9 mouse cellular contexts compared by ENCODE assay signal in genomic region chr1:107589691-107590470, GRCm38 (mm10). TPM values are rescaled to one million over a fixed set of nuclear protein-coding genes. Genes with fewer than 3 reads are reported as not detected.
A peak's percentile ranks its signal among the peaks of the same experiment; 100 is the strongest.
DNase-seq lines count a peak whose midpoint lies in the region; ATAC-seq and TF ChIP-seq lines count a peak whose summit lies in the region.
"Had no signal": no experiment of that assay in that cellular context is flagged by ENCODE, and none has a peak within 500 bp of the region (broad histone marks: within the 10 kb centered on the region; RNA-seq: fewer than 3 reads in every experiment).

Gene Serpinb8, plus strand, starts transcription at chr1:107590006.

- WGBS in forebrain, postnatal 0 days: 47% methylated on average over 10 of the region's 10 CpGs

- H3K9ac ChIP-seq in forebrain, postnatal 0 days: no peak within 1 kb of the TSS

- POLR2A ChIA-PET in Patski (lab: Charles Lee): no interaction called here

- peaks cover 26% of the 10 kb centered on the region for H3K4me1 ChIP-seq in bone marrow macrophage, adult 2 months (ENCODE audit: control insufficient read depth, insufficient read depth, low read length)
- 0 out of 2 replicates have a peak, but pooled peaks cover 4% of the 10 kb centered on the region for H3K4me1 ChIP-seq in forebrain, postnatal 0 days (ENCODE audit: insufficient read depth)

- peak within 1 kb of the TSS; percentile 85 for H3K4me3 ChIP-seq in bone marrow macrophage, adult 2 months (ENCODE audit: insufficient read depth, low read length)
- no peak within 1 kb of the TSS for H3K4me3 ChIP-seq in forebrain, postnatal 0 days (ENCODE audit: low read depth, low read length)
- H3K4me3 ChIP-seq: erythroblast, embryonic 14.5 days had no signal

- peak; percentile 99 for ATAC-seq in Patski
- peak; percentile 55 for ATAC-seq in forebrain, postnatal 0 days
- peak; percentile 92 for ATAC-seq in megakaryocyte progenitor cell, adult 5-6 weeks (replicated peaks; ENCODE audit: poor library complexity)

- TF ChIP-seq POLR2A in bone marrow macrophage, adult 2 months (IDR thresholded peaks at IDR 0.05; ENCODE audit: borderline replicate concordance, low read depth, low read length): no peak

- CTCF ChIA-PET in Patski (lab: Charles Lee): interaction anchor here (1.0 to 2.8 kb wide), 3 partner anchors 8 to 68 kb away, joined by 3 to 10 read pairs (median 7); no protein-coding TSS in a partner anchor

- no peak for TF ChIP-seq CTCF in Patski (IDR thresholded peaks at IDR 0.05)
- no peak for TF ChIP-seq CTCF in bone marrow macrophage, adult 2 months (IDR thresholded peaks at IDR 0.05; ENCODE audit: low read depth, low read length)
- no peak for TF ChIP-seq CTCF in forebrain, postnatal 0 days (IDR thresholded peaks at IDR 0.05; ENCODE audit: low read depth)

- intact Hi-C loops in heart, postnatal 10 days (cut with DNase I): loop anchor here (10.0 kb wide), 1 partner anchor 345 kb away; no protein-coding TSS in a partner anchor

- in situ Hi-C loops in Patski (cut with MboI; ENCODE audit: low pct_unique_long_range_greater_than_20kb): loop anchor here (10.0 kb wide), 1 partner anchor 105 kb away; no protein-coding TSS in a partner anchor

- peak; percentile 72 for DNase-seq in Patski (ENCODE audit: low read depth, low spot score)
- DNase-seq in forebrain, postnatal 0 days: peak; percentile 48
- peak; percentile 48 to 61 for DNase-seq in heart, postnatal 10 days
- DNase-seq in layer of hippocampus, postnatal 36 days: peak; percentile 52
- peak; percentile 75 to 81 for DNase-seq in urinary bladder, postnatal 36 days (ENCODE audit: low spot score in 2 of 2)
- no peak for DNase-seq in B cell, adult 2 months

- H3K27ac ChIP-seq in bone marrow macrophage, adult 2 months (ENCODE audit: insufficient read depth, low read depth, low read length): peak within 1 kb of the TSS; percentile 83
- no peak within 1 kb of the TSS for H3K27ac ChIP-seq in forebrain, postnatal 0 days (ENCODE audit: low read depth, low read length)

- no peaks in the 10 kb centered on the region for H3K36me3 ChIP-seq in forebrain, postnatal 0 days (ENCODE audit: insufficient read depth)

- H3K9me3 ChIP-seq in forebrain, postnatal 0 days (ENCODE audit: low read length): no peaks in the 10 kb centered on the region

- H3K4me2 ChIP-seq in forebrain, postnatal 0 days (ENCODE audit: low read depth): peak within 1 kb of the TSS; percentile 13; the same call in 1 of the 2 replicates

- H3K27me3 ChIP-seq in Patski: no peaks in the 10 kb centered on the region
- H3K27me3 ChIP-seq in forebrain, postnatal 0 days (ENCODE audit: insufficient read depth, low read length): no peaks in the 10 kb centered on the region

RNA-seq across cellular contexts. Expression of gene Serpinb8, which starts in this region (rescaled TPM):
- 37.6 TPM for polyA plus RNA-seq in Patski (2021)
- polyA plus RNA-seq in bone marrow macrophage, adult 2 months (2012; ENCODE audit: insufficient read depth, insufficient read length, missing spikeins): 57.4 and 61.9 TPM in 2 replicates
- 0.05 and 0.31 TPM in 2 replicates for total RNA-seq in forebrain, postnatal 0 days (2014; rRNA removed)
- polyA plus RNA-seq in forebrain, postnatal 0 days (2015; fragmentation: Nextera tagmentation; extraction: Ambion mirVana): 0.50 and 0.69 TPM in 2 replicates
- 1 to 10 TPM; 3.1 to 6.3 TPM for total RNA-seq in heart, postnatal 10 days (2021)
- total RNA-seq in layer of hippocampus, postnatal 36 days (2021): 1 to 10 TPM; 1.8 to 2.7 TPM
- 0.29 TPM in 1 of 2 replicates, not detected in the other for total RNA-seq in megakaryocyte progenitor cell, adult 5-6 weeks (2015)
- 4.5 TPM in 1 of 2 replicates, not detected in the other for total RNA-seq in megakaryocyte progenitor cell, adult 5-6 weeks (2017)
- polyA plus RNA-seq: erythroblast, embryonic 14.5 days had no signal

Comparison
In these comparisons a context has a peak if more than half of its experiments do, and no peak if none do; other contexts are left out.
1. RNA of gene Serpinb8 (polyA plus RNA-seq): 57.4 to 61.9 TPM in bone marrow macrophage, adult 2 months and 37.6 TPM in Patski (single experiment); 0.50 to 0.69 TPM in forebrain, postnatal 0 days; every median in the first group is over 10 times any median in the second.
2. Peak in DNase-seq, ATAC-seq and H3K4me2 ChIP-seq in forebrain, postnatal 0 days; RNA of the gene not detected or under 1 TPM.
3. DNase-seq: peak in Patski (single experiment), heart, postnatal 10 days (2 of 2), layer of hippocampus, postnatal 36 days (2 of 2) and urinary bladder, postnatal 36 days (2 of 2); none in B cell, adult 2 months (0 of 2).
4. Peak in every context shown above with its lines, with median percentiles within 50 percentile points of each other: ATAC-seq.